Mouse (Mus musculus): ENCODE measurements around the gene Rybp. TPM values are rescaled to one million over a fixed set of nuclear protein-coding genes. Genes with fewer than 3 reads are reported as not detected.

Gene Rybp
- polyA plus RNA-seq, 1 experiment from 2014 or later, result 18.5 TPM

DNA sequence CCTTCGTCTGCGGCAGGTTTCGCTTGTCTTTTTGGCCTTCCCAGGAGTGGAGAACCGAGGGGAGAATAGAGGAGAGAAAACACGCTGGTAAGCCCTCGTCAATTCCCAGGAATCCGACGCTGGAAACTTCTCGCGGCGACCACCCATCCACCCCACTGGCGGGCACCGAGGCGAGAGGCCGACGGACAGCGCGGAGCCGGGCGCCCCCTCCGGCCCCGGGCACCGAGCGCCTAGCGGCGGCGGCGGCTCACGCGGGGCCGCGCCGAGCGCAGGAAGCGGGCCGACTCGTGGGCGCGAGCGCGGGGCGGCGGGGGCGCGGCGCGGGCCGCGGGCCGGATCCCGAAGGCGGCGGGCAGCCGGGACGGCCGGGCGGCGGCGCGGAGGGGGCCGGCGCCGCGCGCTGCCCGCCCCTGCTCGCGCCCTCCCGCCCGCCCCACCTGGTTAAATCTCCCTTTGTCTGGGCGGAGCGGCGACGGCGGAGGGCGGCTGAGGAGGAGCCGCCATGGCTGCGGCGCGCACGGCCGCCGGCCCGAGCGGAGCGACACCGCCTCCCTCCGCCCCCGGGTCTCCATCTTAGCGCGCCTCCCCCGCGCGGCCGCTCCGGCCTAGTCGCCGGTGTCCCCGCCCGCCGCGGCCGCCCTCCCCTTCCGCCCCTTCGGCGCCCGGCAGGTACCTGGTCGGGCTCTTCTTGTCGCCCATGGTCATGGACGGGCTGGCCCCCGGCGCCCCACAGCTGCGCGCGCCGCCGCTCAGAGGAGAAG is 532 bp downstream of the Rybp start:
- no peaks in the 10 kb centered on the region for H3K36me3 ChIP-seq
- H3K9me3 ChIP-seq (replicated peaks), result no peaks in the 10 kb centered on the region
- H3K4me2 ChIP-seq, result peak overlapping the region; percentile 70
- H3K27ac ChIP-seq (replicated peaks), result peak overlapping the region; percentile 97
- H3K9ac ChIP-seq (replicated peaks), result peak overlapping the region; percentile 92
- ATAC-seq (ENCODE audit: low FRiP score), result peak; percentile 84
- peak overlapping the region; percentile 70 for H3K4me3 ChIP-seq (replicated peaks)
- under 1% methylated on average over 66 of the region's 117 CpGs for WGBS
- peaks cover 14% of the 10 kb centered on the region for H3K27me3 ChIP-seq (replicated peaks)
- H3K4me1 ChIP-seq, result peaks cover 29% of the 10 kb centered on the region

DNA sequence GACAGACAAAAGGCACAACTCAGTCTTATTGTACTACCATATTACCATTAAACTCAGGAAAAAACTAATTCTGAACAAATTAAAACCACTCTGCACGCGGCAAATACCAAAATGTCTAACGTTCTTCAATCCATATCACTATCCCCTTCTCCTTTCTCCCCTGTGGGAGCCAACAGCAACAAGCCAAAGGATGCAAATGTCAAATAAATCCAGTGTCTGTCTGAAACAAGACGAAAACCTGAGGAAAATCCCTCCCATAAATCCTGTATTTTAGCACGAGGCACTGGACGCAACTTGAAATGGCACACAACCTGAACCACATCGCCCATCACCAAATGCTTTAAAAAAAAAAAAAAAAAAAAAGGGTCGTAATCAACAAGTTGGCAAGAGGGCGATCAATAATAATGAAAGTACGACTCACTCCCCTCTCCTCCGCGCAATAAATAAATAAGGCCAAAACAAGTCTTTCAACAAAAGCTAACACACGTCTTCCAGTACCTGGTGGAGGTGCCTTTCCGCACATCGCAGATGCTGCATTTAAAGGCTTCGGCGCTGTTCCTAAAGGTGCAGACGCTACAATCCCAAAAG is 1.2 kb downstream of the Rybp start:
- peak overlapping the region; percentile 70 for H3K4me2 ChIP-seq
- no peak for ATAC-seq (ENCODE audit: low FRiP score)
- no peaks in the 10 kb centered on the region for H3K9me3 ChIP-seq (replicated peaks)
- WGBS, result under 1% methylated on average over 18 of the region's 18 CpGs
- peaks cover 14% of the 10 kb centered on the region for H3K27me3 ChIP-seq (replicated peaks)
- peak overlapping the region; percentile 97 for H3K27ac ChIP-seq (replicated peaks)
- peak overlapping the region; percentile 70 for H3K4me3 ChIP-seq (replicated peaks)
- H3K9ac ChIP-seq (replicated peaks), result peak overlapping the region; percentile 92
- peaks cover 29% of the 10 kb centered on the region for H3K4me1 ChIP-seq
- H3K36me3 ChIP-seq, result no peaks in the 10 kb centered on the region

DNA sequence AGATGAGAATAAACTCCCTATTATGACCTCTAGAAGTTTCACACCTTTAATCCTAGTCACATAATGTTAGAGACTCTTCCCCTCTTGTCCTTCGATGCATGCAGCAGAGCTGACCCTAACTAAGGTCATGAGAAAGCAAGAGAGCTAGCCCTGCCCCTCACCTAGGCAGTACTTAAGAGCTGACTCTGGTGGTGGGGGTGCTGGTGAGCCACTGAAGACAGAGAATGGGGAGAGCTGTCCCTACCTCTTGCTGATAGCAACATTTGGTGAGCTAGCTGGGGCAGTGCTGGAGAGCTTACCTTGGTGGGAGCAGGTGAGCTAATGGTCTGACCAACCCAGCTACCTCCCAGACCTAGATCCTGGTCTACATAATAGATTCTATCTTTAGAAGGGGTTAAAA is 8.4 kb downstream of the Rybp start:
- Histone ChIP-seq H3K4me1 (peaks cover 23% of the 10 kb centered on the region), H3K27ac (replicated peaks) (no peak overlapping the region), H3K36me3 (no peaks in the 10 kb centered on the region), H3K4me3 (replicated peaks) (no peak overlapping the region), H3K4me2 (no peak overlapping the region), H3K9me3 (replicated peaks) (no peaks in the 10 kb centered on the region), H3K9ac (replicated peaks) (no peak overlapping the region), H3K27me3 (replicated peaks) (no peaks in the 10 kb centered on the region)
- no peak for ATAC-seq (ENCODE audit: low FRiP score)
- 96% methylated on average over 1 of the region's 1 CpGs for WGBS

DNA sequence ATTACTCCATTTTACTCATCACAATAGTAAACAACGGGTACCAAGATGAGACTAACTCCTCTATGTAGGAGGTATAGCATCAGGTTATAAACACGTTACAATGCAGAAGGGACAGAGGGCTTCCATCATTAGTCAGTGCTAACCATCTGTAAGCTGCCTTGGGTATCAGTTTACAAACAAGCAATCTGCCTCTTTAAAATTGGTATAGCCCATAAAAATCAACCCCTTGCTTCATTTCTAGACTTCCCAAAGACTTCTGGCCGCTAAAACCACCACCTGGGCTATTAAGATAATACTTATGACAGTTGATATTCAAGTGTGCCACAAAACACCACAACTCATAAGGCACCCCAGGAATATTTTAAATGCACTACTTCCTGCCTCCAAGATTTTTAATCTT is 10.9 kb downstream of the Rybp start:
- Histone ChIP-seq H3K4me3 (replicated peaks) (no peak overlapping the region), H3K27ac (replicated peaks) (no peak overlapping the region), H3K9ac (replicated peaks) (no peak overlapping the region), H3K4me1 (peaks cover 15% of the 10 kb centered on the region), H3K27me3 (replicated peaks) (no peaks in the 10 kb centered on the region), H3K36me3 (no peaks in the 10 kb centered on the region), H3K4me2 (no peak overlapping the region), H3K9me3 (replicated peaks) (no peaks in the 10 kb centered on the region)
- WGBS, result 84% methylated on average over 3 of the region's 3 CpGs
- no peak for ATAC-seq (ENCODE audit: low FRiP score)

DNA sequence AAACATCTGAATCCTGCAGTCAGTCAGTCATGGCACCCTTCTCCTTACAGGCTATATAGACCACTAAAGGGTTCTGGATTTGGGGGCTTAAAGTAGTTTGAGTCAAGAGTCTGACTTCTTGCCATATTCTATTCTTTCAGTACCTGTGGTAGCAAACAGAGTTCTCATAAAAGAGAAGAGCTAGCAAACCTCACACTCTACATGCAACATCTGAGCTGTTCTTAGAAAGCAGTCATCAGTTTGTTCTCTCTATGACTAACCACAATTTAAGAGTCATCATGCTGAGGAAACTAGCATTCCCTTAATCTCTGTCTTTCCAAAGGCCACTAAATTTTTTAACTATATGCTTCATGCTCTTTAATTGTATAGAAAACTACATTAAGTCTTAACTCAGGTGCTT is 11.6 kb downstream of the Rybp start:
- H3K9ac ChIP-seq (replicated peaks), result no peak overlapping the region
- H3K36me3 ChIP-seq, result no peaks in the 10 kb centered on the region
- no peak overlapping the region for H3K4me2 ChIP-seq
- H3K4me3 ChIP-seq (replicated peaks), result no peak overlapping the region
- H3K4me1 ChIP-seq, result peaks cover 15% of the 10 kb centered on the region
- no peak overlapping the region for H3K27ac ChIP-seq (replicated peaks)
- no peaks in the 10 kb centered on the region for H3K9me3 ChIP-seq (replicated peaks)
- H3K27me3 ChIP-seq (replicated peaks), result no peaks in the 10 kb centered on the region
- no peak for ATAC-seq (ENCODE audit: low FRiP score)

GRCm38 (mm10) chr6:100273556-100273955 is 13.7 kb downstream of the Rybp start:
- H3K9ac ChIP-seq (replicated peaks), result no peak overlapping the region
- H3K27me3 ChIP-seq (replicated peaks), result no peaks in the 10 kb centered on the region
- H3K4me1 ChIP-seq, result peaks cover 11% of the 10 kb centered on the region
- no peak overlapping the region for H3K4me2 ChIP-seq
- ATAC-seq (ENCODE audit: low FRiP score), result no peak
- no peaks in the 10 kb centered on the region for H3K9me3 ChIP-seq (replicated peaks)
- WGBS, result 50% methylated on average over 1 of the region's 1 CpGs
- no peak overlapping the region for H3K4me3 ChIP-seq (replicated peaks)
- H3K27ac ChIP-seq (replicated peaks), result no peak overlapping the region
- H3K36me3 ChIP-seq, result no peaks in the 10 kb centered on the region

DNA sequence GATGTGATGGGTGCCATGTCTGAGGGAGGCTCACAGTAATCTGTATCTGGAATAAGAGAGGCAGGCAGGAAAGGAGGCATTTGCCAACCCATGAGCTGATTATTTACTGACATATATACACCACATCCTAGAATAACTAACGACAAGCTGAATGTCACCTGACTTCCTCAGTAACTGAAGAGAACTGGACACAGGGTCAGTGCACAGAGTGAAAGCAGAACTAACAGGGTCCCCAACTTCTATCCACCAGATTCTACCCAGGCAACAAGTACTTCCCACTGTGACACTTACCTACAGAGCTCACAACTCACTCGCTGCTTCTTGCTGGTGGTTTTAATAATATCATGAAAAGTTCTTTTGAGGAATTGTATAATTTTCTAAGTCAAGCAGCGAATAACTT is 15.3 kb downstream of the Rybp start:
- no peaks in the 10 kb centered on the region for H3K9me3 ChIP-seq (replicated peaks)
- no peak overlapping the region for H3K9ac ChIP-seq (replicated peaks)
- no peak for ATAC-seq (ENCODE audit: low FRiP score)
- no peaks in the 10 kb centered on the region for H3K27me3 ChIP-seq (replicated peaks)
- no peaks in the 10 kb centered on the region for H3K36me3 ChIP-seq
- peaks cover 7% of the 10 kb centered on the region for H3K4me1 ChIP-seq
- H3K27ac ChIP-seq (replicated peaks), result no peak overlapping the region
- no peak overlapping the region for H3K4me2 ChIP-seq
- no peak overlapping the region for H3K4me3 ChIP-seq (replicated peaks)
- 81% methylated on average over 3 of the region's 3 CpGs for WGBS

- no peak overlapping the region for H3K4me3 ChIP-seq (replicated peaks)
- H3K36me3 ChIP-seq, result no peaks in the 10 kb centered on the region
- H3K9me3 ChIP-seq (replicated peaks), result no peaks in the 10 kb centered on the region
- H3K27ac ChIP-seq (replicated peaks), result no peak overlapping the region
- ATAC-seq (ENCODE audit: low FRiP score), result no peak
- 71% methylated on average over 2 of the region's 2 CpGs for WGBS
- no peaks in the 10 kb centered on the region for H3K4me1 ChIP-seq
- no peaks in the 10 kb centered on the region for H3K27me3 ChIP-seq (replicated peaks)
- no peak overlapping the region for H3K4me2 ChIP-seq
- H3K9ac ChIP-seq (replicated peaks), result no peak overlapping the region
Measured at GRCm38 (mm10) chr6:100270765-100271164, 16.5 kb downstream of the Rybp start.

DNA sequence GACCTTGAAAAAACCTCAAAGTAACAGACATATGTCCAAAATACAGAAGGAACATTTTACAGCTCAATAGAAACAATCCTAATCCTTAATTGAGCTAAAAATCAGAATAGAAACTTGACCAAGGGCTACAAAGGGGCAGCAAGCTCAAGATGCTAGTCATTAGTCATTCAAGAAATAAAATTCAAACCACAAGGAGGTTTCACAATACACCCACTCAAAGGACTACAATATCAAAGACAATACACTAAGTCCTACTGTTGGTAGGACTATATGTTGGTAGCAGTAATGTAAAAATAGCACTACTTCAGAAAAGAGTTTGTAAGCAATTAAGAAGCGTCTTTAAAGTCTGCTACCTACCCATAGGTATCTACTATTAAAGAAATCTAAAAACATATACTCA is 27.7 kb downstream of the Rybp start:
- Histone ChIP-seq H3K36me3 (no peaks in the 10 kb centered on the region), H3K27ac (replicated peaks) (no peak overlapping the region), H3K9ac (replicated peaks) (no peak overlapping the region), H3K27me3 (replicated peaks) (no peaks in the 10 kb centered on the region), H3K4me3 (replicated peaks) (no peak overlapping the region), H3K4me2 (no peak overlapping the region), H3K4me1 (peaks cover 9% of the 10 kb centered on the region; the same call in 1 of the 2 replicates), H3K9me3 (replicated peaks) (no peaks in the 10 kb centered on the region)
- no peak for ATAC-seq (ENCODE audit: low FRiP score)
- 98% methylated on average over 1 of the region's 1 CpGs for WGBS

- H3K36me3 ChIP-seq, result no peaks in the 10 kb centered on the region
- no peak for ATAC-seq (ENCODE audit: low FRiP score)
- H3K4me3 ChIP-seq (replicated peaks), result no peak overlapping the region
- H3K4me1 ChIP-seq, result peaks cover 13% of the 10 kb centered on the region; the same call in 1 of the 2 replicates
- H3K9me3 ChIP-seq (replicated peaks), result no peaks in the 10 kb centered on the region
- H3K27me3 ChIP-seq (replicated peaks), result no peaks in the 10 kb centered on the region
- no peak overlapping the region for H3K27ac ChIP-seq (replicated peaks)
- H3K4me2 ChIP-seq, result no peak overlapping the region
- no peak overlapping the region for H3K9ac ChIP-seq (replicated peaks)
Measured at GRCm38 (mm10) chr6:100258278-100258677, 29.0 kb downstream of the Rybp start.

DNA sequence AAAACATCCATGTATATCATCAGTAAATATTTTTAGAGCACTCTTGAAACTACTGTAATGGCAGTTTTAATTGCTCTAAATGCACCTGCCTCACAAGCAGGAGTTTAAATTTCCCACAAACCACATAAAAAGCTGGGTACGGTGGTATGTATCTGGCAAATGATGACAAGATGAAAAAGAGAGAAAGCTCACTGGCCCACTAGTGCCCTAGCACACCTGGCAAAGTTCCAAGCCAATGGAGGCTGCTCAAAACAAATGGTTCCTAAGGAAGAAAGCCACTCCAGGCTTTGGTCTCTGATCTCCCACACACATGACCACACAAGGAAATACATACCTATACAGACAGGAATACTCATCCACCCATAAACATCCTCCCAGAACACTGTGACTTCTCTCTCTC is 31.9 kb downstream of the Rybp start:
- H3K36me3 ChIP-seq, result no peaks in the 10 kb centered on the region
- no peak overlapping the region for H3K4me3 ChIP-seq (replicated peaks)
- H3K4me1 ChIP-seq, result peaks cover 13% of the 10 kb centered on the region; the same call in 1 of the 2 replicates
- ATAC-seq (ENCODE audit: low FRiP score), result no peak
- no peaks in the 10 kb centered on the region for H3K9me3 ChIP-seq (replicated peaks)
- 25% methylated on average over 1 of the region's 1 CpGs for WGBS
- H3K27me3 ChIP-seq (replicated peaks), result no peaks in the 10 kb centered on the region
- no peak overlapping the region for H3K27ac ChIP-seq (replicated peaks)
- H3K9ac ChIP-seq (replicated peaks), result no peak overlapping the region
- no peak overlapping the region for H3K4me2 ChIP-seq

- Histone ChIP-seq H3K4me3 (replicated peaks) (no peak overlapping the region), H3K27ac (replicated peaks) (no peak overlapping the region), H3K4me1 (peaks cover 13% of the 10 kb centered on the region; the same call in 1 of the 2 replicates), H3K9me3 (replicated peaks) (no peaks in the 10 kb centered on the region), H3K27me3 (replicated peaks) (no peaks in the 10 kb centered on the region), H3K4me2 (no peak overlapping the region), H3K36me3 (no peaks in the 10 kb centered on the region), H3K9ac (replicated peaks) (no peak overlapping the region)
- WGBS, result 85% methylated on average over 1 of the region's 1 CpGs
- no peak for ATAC-seq (ENCODE audit: low FRiP score)
Measured at GRCm38 (mm10) chr6:100254671-100255070, 32.6 kb downstream of the Rybp start.

Data from neural tube, embryonic 15.5 days (tissue).